Mouse (Mus musculus) liver (tissue): Measurements from ENCODE around the gene Ets2.
"Not testable (repeated sequence)": the region's sequence is repeated elsewhere in the genome, so short reads cannot be mapped to it uniquely, and the experiment has no call there.

ENCODE experiments used
- DNase-seq: peaks from one replicate; pipeline ENCODE4 v3.0.0-alpha.2; 2020; ENCODE audit warnings: mixed read lengths

The Ets2 gene

GRCm38 (mm10) chr16:95736059-95736458 lies 34.2 kb downstream of the Ets2 start:
- peak; percentile 26 for DNase-seq

- no peak for DNase-seq
Measured at GRCm38 (mm10) chr16:95736470-95736869, 34.6 kb downstream of the Ets2 start.

GRCm38 (mm10) chr16:95739522-95739921 lies 37.6 kb downstream of the Ets2 start:
- DNase-seq, result no peak

DNA sequence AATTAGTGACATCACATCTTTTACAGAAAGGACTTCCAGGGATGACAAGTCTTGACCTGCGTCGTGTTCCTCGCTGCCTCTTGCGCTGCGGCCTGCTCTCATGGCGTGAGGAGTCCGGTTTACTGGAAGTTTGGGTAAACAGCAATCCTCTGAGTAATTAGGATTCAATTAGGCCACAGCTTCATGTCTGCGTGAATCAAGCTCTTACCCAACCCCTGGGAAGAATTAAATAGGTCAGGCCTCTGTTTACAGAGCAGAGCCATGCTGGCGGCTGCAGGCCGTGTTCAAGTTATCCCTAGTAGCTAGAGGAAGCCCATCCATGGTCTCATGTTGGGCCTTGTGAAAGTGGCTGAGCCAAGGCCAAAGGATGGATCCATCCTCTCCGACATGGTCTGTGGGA lies 39.5 kb downstream of the Ets2 start:
- no peak for DNase-seq

DNA sequence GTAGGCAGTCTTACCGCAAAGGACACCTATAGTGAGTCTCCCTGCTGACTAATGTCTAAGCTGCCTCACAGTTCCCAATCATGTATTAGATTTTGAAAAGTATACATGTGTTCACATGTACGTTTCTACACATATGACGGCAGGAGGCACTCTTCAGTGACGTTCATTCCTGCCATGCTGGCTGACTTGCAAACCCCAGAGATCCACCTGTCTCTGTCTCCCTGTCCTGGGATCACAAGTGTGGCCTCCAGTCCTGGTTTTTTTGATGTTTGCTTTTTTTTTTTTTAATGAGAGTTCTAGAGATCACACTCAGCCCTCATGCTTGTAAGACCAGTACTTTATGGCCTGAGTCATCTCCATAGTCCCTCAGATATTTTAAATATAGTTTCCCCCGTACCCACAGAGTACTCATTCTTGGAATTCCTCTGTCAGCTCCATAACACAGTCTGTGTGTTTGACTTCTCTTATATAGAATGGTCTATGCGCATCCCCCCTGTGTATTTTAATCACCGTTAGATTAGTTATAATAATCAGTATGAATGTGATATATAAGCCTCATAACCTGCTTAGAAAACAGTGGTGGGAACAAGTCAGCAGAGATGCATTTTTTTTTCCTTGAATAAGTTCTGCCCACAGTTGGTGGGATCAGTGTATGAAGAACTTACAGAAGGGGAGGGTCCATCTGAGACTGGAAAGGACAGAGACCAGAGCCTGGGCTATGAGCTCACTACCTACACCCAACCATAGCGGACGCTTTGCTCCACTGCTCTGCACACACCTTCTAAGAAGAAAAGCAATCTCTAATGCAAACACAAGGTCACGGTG lies 40.3 kb downstream of the Ets2 start:
- DNase-seq, result no peak

- no peak for DNase-seq
Measured at GRCm38 (mm10) chr16:95742740-95743030, 40.8 kb downstream of the Ets2 start.

DNA sequence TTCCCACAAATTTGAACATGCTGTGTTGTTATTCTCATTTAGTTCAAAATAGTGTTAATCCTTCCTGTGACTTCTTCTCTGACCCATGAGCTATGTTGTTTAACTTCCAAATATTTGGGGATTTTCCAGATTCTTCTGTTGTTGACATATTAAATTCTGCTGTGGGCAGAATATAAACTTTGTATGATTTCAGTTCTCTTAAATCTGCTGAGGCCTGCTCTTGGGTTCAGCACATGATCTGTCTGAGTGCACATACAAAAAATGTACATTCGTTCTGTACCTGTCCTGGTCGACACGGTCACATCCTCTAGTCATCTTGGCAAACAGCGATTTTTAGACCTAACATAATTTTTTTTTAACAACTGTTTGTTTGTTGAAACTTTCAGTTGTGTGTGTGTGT lies 41.2 kb downstream of the Ets2 start:
- DNase-seq, result no peak

DNA sequence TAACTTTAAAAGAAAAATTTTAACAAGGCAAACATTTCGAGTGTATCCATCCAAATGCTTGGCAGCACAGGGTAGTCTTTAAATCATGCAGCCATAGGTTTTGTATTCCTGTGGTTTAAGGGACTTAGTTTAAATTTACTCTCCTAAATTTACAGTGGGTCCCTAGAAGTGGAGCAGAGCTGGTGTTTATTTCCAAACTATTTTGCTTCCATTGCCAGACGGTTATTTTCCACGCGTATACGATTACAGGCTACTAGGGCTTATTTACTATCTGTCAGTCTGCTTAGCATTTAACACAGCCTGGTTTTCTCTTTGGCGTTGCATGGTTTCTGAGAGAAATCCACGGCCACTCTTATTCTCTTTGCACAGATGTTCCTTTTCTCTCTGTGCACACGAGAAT lies 42.9 kb downstream of the Ets2 start:
- no peak for DNase-seq

DNA sequence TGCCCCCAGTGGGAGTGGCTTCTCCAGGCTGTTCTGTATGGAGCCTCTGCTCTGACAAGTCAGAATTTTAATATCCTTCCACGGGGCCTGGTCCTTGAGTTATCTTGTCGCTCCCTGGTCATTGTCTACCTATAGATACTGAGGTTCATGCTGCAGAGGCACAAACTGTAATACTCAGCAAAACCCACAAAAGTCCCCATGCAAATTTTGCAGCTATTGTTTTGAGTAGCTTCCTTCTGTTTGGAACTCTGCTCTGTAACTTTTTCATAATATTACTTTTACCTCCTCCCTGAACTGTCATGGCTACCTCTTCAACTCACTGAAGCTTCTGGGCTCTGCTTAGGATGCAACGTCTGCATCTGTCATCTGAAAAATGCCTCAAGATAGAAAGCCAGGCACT lies 43.8 kb downstream of the Ets2 start:
- DNase-seq, result no peak

GRCm38 (mm10) chr16:95746565-95746964 lies 44.7 kb downstream of the Ets2 start:
- DNase-seq, result no peak

DNA sequence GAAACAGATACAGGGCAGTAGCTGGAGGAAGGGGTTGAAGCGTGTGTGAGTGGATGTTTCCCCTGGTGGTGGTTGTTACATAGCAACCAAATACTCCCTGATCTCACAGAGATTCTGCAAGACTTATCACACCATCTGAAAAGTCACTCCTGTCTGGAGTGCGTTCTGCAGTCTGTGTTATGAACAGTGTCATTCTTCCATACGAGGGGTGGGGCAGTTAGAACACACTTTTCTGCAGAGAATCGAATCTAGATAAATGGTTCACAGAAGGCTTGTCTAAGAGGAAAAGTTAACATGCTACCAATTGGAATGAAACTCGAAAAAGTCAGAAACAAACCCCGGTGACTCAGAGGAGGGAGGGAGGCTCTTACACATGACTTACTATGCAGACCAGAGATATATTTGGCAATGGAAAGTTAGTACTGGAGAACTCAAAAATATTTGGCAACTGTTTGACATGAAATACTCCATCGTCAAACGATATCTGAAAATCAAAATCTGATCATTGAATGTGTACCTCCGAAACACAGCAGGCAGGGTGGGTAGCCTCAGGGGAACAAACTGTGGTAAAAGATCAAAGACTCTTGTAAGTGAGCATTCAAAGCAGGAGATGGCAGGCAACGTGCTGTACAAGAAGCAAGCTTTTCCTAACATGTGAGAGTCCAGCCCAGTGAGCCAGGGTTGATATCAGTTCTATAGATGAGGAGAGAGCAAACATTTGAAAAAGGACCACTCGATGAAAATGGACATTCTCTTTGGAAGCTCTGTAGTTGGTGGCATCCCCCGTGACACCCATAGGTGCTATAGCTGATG lies 47.6 kb downstream of the Ets2 start:
- DNase-seq, result no peak

DNA sequence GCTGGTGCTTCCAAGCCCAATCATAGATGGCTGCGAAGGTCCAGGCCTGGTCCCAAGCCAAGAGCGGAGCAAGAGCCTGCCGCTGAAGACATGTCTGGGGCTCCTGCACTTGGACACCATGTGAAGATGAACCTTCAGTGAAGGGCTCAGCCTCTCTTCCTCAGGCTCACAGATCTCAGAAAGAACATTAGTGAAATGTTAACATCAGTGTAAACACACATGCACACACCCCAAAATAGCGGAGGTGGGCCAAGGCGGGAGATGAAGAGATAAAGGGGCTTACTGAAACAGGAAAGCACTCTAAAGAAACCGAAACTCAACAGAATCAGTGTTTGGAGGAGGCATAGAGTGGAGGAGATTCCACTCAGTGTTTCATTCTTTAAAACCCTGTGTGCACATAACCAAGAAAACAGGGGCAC lies 48.3 kb downstream of the Ets2 start:
- DNase-seq, result no peak

GRCm38 (mm10) chr16:95752502-95752901 lies 50.6 kb downstream of the Ets2 start:
- no peak for DNase-seq

DNA sequence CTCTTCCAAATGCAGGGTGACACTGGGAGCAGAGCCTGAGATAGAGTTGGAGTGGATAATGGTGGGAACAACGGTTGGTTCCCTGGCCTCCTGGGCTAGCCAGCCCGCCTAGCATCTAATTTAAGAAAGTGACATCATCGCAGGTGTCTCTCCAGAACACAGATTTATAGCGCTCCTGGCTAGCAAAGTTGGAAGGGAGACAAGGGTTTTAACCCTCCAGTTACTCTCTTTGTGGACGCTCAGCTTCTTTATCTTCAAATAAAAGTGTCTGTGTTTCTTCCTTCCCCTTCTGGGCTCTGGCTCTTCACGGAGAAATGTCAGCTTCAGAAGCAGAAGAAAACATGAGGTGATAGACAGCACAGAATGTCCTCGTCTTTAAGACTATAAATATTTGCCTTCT lies 51.4 kb downstream of the Ets2 start:
- DNase-seq, result no peak

DNA sequence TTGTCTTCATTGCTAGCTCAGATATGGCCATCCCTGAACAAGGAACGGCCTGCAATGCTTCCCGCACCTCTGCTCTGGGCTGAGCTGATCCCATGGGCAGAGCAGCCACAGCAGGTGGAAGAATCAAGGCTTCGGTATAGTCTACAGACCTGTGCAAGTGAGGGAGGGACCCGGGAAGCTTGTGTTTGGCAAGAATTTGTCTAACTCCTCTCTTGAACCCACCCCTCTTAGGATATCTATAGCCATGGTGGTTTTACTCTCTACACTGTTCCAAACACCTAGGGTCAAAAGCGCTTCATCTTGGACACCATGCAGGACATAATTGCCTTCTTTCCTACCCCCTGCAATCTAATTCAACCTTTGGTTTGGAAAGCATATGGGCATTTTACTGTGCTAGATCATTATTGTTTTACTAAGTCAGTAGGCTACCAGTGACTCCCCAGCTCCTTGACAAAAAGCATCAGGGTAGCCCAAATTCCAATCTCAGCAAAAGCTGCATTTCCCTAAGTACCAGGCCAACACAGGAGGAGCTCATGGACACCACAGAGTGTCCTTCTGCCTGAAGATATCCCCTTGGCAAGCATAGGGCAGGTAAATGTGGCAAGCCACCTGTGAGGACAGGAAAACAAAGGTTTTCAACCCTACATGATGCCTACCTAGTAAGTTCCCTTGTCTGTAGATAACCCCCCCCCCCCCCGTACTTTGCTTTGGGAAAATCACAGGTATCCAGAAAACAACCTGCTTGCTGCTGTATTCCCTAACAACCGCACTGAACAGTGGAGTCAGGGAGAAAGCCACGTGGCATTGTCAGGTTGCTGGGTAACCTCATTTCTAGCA lies 57.5 kb downstream of the Ets2 start:
- DNase-seq, result no peak

- no peak for DNase-seq
Measured at GRCm38 (mm10) chr16:95759988-95760391, 58.1 kb downstream of the Ets2 start.

DNA sequence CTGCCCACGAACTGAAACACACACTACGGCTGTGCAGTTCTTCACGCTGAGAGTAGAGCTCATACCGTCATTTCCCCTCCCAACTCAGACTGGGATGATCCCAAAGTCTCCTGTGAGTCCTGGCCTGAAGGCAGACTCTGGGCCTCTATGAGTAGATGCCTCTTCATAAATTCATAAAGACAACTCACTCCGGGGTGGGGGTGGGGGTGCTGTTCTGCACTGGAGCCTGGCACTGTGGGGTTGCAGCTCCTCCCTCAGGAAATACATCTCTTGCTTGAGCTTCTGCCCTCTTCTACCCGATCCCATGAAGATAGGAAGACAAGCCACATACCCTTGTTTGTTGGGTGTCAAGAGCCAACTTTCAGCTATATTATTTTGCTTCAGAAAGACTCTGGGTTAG lies 59.9 kb downstream of the Ets2 start:
- no peak for DNase-seq

- DNase-seq, result no peak
Measured at GRCm38 (mm10) chr16:95763201-95763600, 61.3 kb downstream of the Ets2 start.

DNA sequence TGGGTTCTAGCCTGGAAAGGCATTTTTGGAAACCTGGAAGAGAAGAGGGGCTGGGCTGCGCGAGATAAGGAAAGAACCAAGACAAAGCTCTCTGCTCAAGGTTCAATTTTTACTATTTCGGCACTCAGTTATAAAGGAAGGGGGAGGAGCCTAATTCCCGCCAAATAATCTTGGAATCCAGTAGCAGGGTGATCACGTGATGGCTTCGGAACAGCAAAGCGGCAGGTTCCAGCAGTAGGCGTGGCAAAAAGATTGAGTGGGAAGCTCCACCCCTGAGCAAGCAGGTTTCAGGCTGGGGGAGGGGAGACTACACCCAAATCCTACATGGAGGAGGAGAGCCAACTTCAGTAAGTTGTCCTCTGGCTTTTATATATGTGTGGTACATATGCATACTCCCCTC lies 62.2 kb downstream of the Ets2 start:
- not testable (repeated sequence) for DNase-seq

DNA sequence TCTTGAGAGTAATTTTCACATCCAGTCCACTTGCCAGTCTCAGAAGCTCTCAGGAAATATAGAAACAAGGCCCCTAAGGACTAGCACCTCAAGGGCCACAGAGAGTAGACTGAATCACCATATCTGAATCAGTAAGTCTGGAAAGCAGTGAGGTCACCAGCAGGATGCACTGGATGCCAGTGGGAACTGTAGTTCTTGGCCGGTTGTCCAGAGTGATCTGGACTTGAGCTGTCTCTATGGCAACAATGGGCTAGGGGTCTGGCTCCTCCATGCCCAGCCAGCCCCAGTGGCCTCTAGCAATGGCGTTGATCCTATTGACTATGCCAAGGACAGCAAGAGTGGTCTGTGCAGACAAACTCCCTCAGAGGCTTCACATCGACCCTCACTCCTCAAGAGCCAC lies 64.3 kb downstream of the Ets2 start:
- DNase-seq, result no peak

- no peak for DNase-seq
Measured at GRCm38 (mm10) chr16:95767246-95767645, 65.4 kb downstream of the Ets2 start.

DNA sequence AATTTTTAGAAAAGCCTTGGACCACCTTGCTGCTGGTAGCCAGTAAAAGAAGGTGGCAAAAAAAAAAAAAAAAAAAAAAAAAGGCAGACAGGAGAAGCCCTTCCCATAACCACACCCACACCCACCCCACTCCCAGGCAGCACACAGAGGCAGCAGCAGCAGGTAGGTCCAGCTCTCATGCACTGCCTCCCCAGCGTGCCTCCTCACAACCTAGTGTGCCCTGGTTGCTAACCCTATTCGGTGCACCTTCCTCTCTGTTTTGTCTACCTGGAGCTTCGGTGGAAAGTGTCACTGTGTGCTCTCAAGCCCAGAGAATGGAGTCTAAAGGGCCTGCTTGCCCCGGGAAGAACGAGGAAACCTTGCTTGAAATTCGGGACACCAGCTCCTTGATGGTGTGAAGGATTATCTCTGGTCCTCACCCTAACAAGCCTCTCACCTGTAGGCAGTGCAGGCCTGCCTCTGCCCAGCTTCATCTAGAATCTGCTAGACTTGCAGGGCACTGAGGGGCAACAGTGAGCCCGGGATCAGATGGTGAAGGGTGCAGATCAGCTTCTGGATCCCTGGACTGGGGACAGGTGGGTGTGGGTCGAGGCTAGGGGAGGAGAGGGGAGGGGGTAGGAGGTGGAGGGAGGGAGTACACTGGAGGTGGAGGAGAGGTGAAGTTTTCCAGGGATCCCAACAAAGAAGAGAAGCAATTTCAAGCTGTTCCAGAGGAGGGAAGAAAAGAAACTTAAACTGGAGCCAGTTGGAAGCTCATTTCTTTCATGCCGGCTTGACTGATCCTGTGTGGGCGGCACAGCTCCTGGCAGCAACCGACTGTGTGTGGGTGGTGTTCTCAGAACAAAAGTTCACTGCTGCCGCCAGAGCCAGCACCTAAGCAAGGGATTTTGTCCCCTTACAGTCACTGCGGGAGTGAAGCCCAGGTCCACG lies 67.5 kb downstream of the Ets2 start:
- peak; percentile 23 for DNase-seq

DNA sequence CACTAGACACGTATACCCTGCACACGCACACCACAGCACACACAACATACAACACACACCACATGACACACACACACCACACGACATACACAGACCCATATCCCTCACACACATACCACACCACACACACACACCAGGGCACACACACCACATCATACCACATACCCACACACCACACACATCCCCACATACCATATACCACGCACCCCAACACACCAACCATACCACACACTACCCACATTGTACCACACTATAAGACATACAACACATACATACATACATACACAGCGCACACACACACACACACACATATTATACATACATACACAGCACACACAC lies 68.1 kb downstream of the Ets2 start:
- DNase-seq, result no peak
